Mouse (Mus musculus) hindlimb bud, embryonic 11.5 days (tissue): ENCODE data around the gene Olfr1246.
A peak's percentile ranks its signal among the peaks of the same experiment; 100 is the strongest.
"Not testable (repeated sequence)": the region's sequence is repeated elsewhere in the genome, so short reads cannot be mapped to it uniquely, and the experiment has no call there.

Experiments
- DNase-seq: peaks from one replicate; pipeline ENCODE4 v3.0.0-alpha.2; 2012; ENCODE audit warnings: low read depth, low spot score; ENCODE audit errors: extremely low spot score

Gene Olfr1246

GRCm38 (mm10) chr2:89593057-89593456 is at the start of gene Olfr1246:
TSS of gene Olfr1246 (minus strand) at chr2:89593157.
- no peak for DNase-seq

- no peak for DNase-seq
These were observed 41.9 kb upstream of the Olfr1246 start, which contains the start of gene Olfr1249 for GRCm38 (mm10) chr2:89634883-89635282. TSS of gene Olfr1249 (minus strand) at chr2:89634983.

GRCm38 (mm10) chr2:89618145-89618544 is 25.2 kb upstream of the Olfr1246 start, which contains the start of gene Olfr1248:
TSS of gene Olfr1248 (minus strand) at chr2:89618245.
- not testable (repeated sequence) for DNase-seq

DNA sequence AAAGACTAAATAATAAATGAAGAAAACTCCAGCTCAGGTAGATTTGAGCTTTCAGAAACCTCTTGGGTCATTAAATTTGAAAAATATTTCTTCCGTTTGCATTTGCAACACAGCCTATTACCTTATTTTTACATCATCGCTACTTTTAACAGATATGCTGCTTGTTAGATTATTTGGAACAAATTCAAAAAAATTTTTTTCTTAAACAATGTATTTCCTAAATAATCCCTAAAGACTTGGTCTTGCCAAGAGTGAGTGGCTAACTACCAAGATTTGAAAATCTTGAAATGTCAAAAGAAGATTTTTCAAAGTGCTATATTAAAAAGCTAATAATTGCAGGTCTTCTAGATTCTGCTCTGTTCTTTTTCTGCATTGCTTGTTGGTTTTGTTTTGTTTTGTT is 21.1 kb upstream of the Olfr1246 start, which contains the start of gene Olfr1247:
TSS of gene Olfr1247 (minus strand) at position 101 of the 400 bp plus-strand sequence.
- DNase-seq = no peak

DNA sequence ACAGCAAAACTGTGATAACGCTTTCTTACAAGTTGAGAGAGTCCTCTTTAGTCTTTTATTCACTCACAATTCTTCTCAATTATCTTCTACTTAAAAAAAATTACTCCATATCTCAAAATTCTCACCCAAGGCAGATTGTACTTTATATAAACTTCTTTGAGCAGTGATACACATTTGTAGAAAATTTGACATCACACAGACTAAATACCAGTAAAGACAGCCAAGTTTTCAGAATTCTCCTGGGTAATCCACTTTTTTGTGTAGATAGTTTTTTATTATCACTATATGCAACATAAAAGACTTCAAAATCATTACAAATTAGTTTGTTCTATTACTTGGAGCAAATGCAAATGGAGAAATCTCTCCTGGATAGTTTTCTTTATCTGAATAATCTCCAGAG is 14.6 kb downstream of the Olfr1246 start, which contains the start of gene Olfr1245:
TSS of gene Olfr1245 (minus strand) at position 101 of the 400 bp plus-strand sequence.
- no peak for DNase-seq

DNA sequence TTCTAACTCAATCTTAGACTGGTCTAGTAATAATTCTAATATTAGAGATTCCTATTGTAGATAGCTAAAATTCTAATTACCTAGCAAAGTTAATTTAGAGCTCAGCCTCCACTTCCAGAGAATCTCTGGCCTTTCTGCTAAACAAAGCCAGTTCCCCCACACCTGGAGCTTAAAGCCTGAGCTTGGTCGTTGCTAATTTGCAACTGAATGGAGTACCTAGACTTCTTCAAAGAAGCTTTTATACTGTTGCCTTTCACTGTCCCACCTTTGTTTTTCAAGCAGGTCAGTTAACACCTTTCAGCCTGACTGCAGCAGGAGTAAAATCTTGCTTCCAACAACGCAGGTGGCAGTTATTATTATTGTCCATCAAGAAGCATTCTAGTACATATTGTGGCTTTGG is 30.3 kb downstream of the Olfr1246 start:
- not testable (repeated sequence) for DNase-seq

GRCm38 (mm10) chr2:89544516-89544915 is 48.4 kb downstream of the Olfr1246 start:
- DNase-seq = peak; percentile 0

DNA sequence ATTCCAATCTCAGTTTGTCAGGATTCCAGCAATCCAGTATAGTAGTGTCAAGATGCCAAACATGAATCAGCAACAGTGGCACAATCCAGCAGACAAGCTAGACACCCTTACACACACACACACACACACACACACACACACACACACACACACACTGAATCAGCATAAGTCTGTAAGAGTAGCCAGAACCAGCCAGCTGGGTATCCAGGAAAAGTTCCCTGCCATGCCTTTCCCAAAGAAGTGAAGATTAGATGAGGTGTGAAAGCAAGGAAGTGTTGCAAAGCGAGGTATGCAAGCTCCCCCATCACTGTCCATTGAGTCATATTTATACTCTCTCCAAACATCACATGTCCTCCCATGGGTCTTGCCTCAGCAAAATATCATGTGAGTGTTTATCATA is 53.0 kb downstream of the Olfr1246 start:
- no peak for DNase-seq
